Mouse (Mus musculus) adipocyte (in vitro differentiated cells): ENCODE results near the gene Ubr4.

Experiments used
- DNase-seq: peaks from one replicate; pipeline ENCODE4 v3.0.0-alpha.2; 2016; ENCODE audit warnings: low spot score

Gene Ubr4

GRCm38 (mm10) chr4:139536706-139537105 lies 184.3 kb downstream of the Ubr4 start:
- no peak for DNase-seq
